Mouse (Mus musculus): ENCODE data around the gene Anp32b.

DNA sequence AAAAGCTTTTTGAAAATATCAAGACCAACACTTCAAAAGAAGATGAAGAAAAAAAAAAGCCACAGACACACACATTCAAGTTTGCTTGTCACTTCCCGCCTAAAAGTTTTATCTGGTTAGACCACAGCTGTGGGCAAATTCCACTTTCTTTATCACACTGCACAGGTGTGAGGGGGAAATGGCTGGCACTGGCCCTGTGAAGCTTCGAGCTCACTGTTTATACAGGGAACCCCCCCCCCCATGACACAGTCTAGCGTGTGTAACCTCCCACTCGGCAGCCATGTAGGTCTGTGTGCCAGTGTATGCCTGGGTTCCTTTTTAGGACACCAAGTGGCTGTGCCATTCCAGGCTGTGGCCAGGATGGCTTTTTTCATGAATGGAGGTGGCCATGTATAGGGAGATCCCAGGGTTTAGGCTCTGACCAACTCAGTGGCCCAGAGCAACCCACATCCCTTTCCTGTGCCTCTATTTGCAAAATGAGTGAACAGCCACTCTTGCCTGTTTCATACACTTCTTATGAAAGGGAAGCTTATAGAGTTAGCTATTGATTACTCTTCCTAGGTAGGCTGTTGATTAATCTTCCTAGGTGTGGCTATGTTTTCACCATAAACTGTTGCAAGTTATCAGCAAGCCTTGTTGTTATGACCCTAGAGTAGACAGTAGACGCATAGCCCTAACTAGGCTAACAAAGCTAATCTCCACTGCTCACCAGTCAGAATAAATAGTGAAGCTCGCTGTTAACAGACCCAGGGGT is 46.5 kb upstream of the Anp32b start:
- TF ChIP-seq POLR2A (IDR thresholded peaks at IDR 0.05; ENCODE audit: low read depth, low read length) (no peak), CTCF (conservative IDR thresholded peaks at IDR 0.05; ENCODE audit: insufficient read depth, insufficient read length, low read depth, low read length) (no peak)

Data from kidney, adult 2 months (tissue).